Mouse (Mus musculus): ENCODE data around the gene Lrfn5. TPM values are rescaled to one million over a fixed set of nuclear protein-coding genes. Genes with fewer than 3 reads are reported as not detected.

Gene Lrfn5
- polyA plus RNA-seq, 1 experiment: not detected

DNA sequence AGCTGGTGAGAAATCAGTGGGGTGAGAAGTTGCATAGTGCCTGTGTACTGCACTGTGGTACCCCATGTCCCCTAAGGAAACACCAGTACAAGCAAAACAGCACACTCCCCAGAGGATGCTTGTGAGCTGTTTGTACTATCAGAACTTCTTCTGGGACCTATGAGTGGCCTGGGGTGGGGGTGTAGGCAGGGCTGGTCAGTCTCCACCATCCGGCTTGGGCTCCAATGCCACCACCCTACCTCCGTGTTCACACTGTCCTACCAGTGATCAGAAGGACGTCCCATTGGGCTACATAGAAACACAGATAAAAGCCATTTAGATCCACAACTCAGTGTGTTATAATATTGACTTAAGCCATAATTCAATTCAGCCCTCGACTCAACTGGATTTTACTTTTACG is 131.4 kb downstream of the Lrfn5 start:
- no peaks in the 10 kb centered on the region for H3K36me3 ChIP-seq (ENCODE audit: control insufficient read depth, insufficient read depth)
- no peaks in the 10 kb centered on the region for H3K27me3 ChIP-seq (ENCODE audit: control insufficient read depth, insufficient read depth, insufficient read length)

DNA sequence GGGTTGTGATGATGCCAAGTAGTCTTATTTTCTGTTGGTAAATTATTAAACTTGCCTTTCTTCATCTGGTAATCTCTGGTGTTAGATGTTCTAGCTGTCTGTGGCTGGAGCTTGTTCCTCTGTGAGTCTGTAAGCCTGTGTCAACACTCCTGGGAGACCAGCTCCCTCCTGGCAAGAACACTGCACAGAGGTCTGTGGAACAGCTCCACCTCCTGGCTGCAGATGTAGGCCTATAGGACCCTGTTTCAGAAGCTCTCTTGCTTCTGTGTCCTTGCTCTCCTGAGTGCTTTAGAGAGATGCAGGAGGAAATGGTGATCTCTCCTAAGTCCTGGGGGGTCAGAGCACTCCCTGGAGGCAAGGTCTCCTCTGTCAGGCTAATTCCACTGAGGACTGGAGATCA is 200.2 kb downstream of the Lrfn5 start:
- H3ac ChIP-seq (ENCODE audit: control insufficient read depth, insufficient read length, low read depth): no peak overlapping the region
- no peaks in the 10 kb centered on the region for H3K79me2 ChIP-seq (ENCODE audit: control insufficient read depth, insufficient read depth)
- H3K4me3 ChIP-seq (ENCODE audit: insufficient read depth, poor library complexity, severe bottlenecking): no peak overlapping the region
- no peaks in the 10 kb centered on the region for H3K36me3 ChIP-seq (ENCODE audit: control insufficient read depth, insufficient read depth)
- H3K27me3 ChIP-seq (ENCODE audit: control insufficient read depth, insufficient read depth, insufficient read length): no peaks in the 10 kb centered on the region
- no peaks in the 10 kb centered on the region for H3K79me3 ChIP-seq (ENCODE audit: low read depth)
- TF ChIP-seq FOSL1 (IDR thresholded peaks at IDR 0.05; ENCODE audit: insufficient read depth, low read length, poor library complexity, severe bottlenecking) (no peak), MYOD1 (IDR thresholded peaks at IDR 0.05; ENCODE audit: control insufficient read depth, insufficient read length, low read depth) (no peak), CTCF (IDR thresholded peaks at IDR 0.05; ENCODE audit: control insufficient read depth, insufficient read depth, insufficient read length) (no peak), CEBPB (IDR thresholded peaks at IDR 0.05; ENCODE audit: low read depth) (no peak), MYOG (IDR thresholded peaks at IDR 0.05; ENCODE audit: control insufficient read depth, extremely low read depth, insufficient read length) (no peak)

More for the DNA sequence above, 131.4 kb downstream of the Lrfn5 start:
- Histone ChIP-seq H3K79me3 (ENCODE audit: low read depth) (no peaks in the 10 kb centered on the region), H3K79me2 (ENCODE audit: control insufficient read depth, insufficient read depth) (no peaks in the 10 kb centered on the region), H3ac (ENCODE audit: control insufficient read depth, insufficient read length, low read depth) (no peak overlapping the region), H3K4me3 (ENCODE audit: insufficient read depth, poor library complexity, severe bottlenecking) (no peak overlapping the region)
- TF ChIP-seq MYOD1 (IDR thresholded peaks at IDR 0.05; ENCODE audit: control insufficient read depth, insufficient read length, low read depth) (no peak), FOSL1 (IDR thresholded peaks at IDR 0.05; ENCODE audit: insufficient read depth, low read length, poor library complexity, severe bottlenecking) (no peak), MYOG (IDR thresholded peaks at IDR 0.05; ENCODE audit: control insufficient read depth, extremely low read depth, insufficient read length) (no peak), CTCF (IDR thresholded peaks at IDR 0.05; ENCODE audit: control insufficient read depth, insufficient read depth, insufficient read length) (no peak), USF1 (IDR thresholded peaks at IDR 0.05; ENCODE audit: low read depth) (no peak), MAX (IDR thresholded peaks at IDR 0.05) (no peak), CEBPB (IDR thresholded peaks at IDR 0.05; ENCODE audit: low read depth) (no peak)

DNA sequence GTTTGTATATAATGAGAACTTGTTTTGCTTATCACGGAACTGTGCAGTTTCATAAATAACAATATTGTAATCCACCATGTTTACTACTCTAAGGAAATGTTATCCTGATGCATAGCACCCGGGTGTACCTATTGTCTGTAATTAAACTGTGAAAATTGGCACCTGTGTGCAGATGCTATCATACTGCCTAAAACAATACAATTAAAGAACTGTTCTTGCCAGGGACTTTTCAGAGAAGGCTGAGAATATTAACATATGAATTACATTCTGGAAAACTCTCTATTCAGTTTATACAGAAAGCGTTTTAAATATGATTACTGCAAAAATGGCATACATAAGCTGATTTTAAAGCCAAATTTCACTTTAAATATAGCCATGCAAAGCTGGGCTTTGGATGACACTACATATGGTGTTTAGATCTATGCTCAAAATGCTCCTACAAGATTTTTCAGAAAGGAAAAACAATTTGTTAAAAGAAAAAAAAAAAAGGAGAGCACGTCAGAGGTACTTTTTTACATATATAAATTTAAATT is 284.2 kb downstream of the Lrfn5 start:
- Histone ChIP-seq H3K4me3 (ENCODE audit: insufficient read depth, poor library complexity, severe bottlenecking) (no peak overlapping the region), H3ac (ENCODE audit: control insufficient read depth, insufficient read length, low read depth) (no peak overlapping the region), H3K79me2 (ENCODE audit: control insufficient read depth, insufficient read depth) (no peaks in the 10 kb centered on the region), H3K79me3 (ENCODE audit: low read depth) (no peaks in the 10 kb centered on the region), H3K27me3 (ENCODE audit: control insufficient read depth, insufficient read depth, insufficient read length) (no peaks in the 10 kb centered on the region), H3K36me3 (ENCODE audit: control insufficient read depth, insufficient read depth) (no peaks in the 10 kb centered on the region)
- no peak for TF ChIP-seq MAX (IDR thresholded peaks at IDR 0.05)
- no peak for TF ChIP-seq CTCF (IDR thresholded peaks at IDR 0.05; ENCODE audit: control insufficient read depth, insufficient read depth, insufficient read length)
- TF ChIP-seq CEBPB (IDR thresholded peaks at IDR 0.05; ENCODE audit: low read depth): no peak
- no peak for TF ChIP-seq USF1 (IDR thresholded peaks at IDR 0.05; ENCODE audit: low read depth)
- TF ChIP-seq MYOD1 (IDR thresholded peaks at IDR 0.05; ENCODE audit: control insufficient read depth, insufficient read length, low read depth): no peak
- TF ChIP-seq FOSL1 (IDR thresholded peaks at IDR 0.05; ENCODE audit: insufficient read depth, low read length, poor library complexity, severe bottlenecking): no peak
- TF ChIP-seq MYOG (IDR thresholded peaks at IDR 0.05; ENCODE audit: control insufficient read depth, extremely low read depth, insufficient read length): no peak

DNA sequence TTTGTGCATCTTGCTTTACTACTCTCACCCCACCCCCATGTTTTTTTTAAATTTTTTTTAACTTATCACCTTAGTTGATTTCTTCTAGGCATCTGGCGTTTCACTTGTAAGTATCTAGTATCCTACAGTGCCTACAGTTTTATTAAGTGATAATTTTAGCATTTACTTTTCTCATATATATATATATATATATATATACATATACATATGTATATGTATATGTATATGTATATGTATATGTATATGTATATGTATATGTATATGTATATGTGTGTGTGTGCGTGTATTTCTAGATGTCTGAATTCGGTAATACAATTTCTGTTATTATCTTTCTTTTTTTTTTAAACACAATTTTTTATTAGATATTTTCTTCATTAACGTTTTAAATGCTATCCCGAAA is 300.7 kb downstream of the Lrfn5 start:
- no peak overlapping the region for H3ac ChIP-seq (ENCODE audit: control insufficient read depth, insufficient read length, low read depth)
- H3K79me3 ChIP-seq (ENCODE audit: low read depth): no peaks in the 10 kb centered on the region
- TF ChIP-seq FOSL1 (IDR thresholded peaks at IDR 0.05; ENCODE audit: insufficient read depth, low read length, poor library complexity, severe bottlenecking): no peak
- H3K27me3 ChIP-seq (ENCODE audit: control insufficient read depth, insufficient read depth, insufficient read length): no peaks in the 10 kb centered on the region
- no peak overlapping the region for H3K4me3 ChIP-seq (ENCODE audit: insufficient read depth, poor library complexity, severe bottlenecking)
- no peaks in the 10 kb centered on the region for H3K36me3 ChIP-seq (ENCODE audit: control insufficient read depth, insufficient read depth)
- H3K79me2 ChIP-seq (ENCODE audit: control insufficient read depth, insufficient read depth): no peaks in the 10 kb centered on the region

DNA sequence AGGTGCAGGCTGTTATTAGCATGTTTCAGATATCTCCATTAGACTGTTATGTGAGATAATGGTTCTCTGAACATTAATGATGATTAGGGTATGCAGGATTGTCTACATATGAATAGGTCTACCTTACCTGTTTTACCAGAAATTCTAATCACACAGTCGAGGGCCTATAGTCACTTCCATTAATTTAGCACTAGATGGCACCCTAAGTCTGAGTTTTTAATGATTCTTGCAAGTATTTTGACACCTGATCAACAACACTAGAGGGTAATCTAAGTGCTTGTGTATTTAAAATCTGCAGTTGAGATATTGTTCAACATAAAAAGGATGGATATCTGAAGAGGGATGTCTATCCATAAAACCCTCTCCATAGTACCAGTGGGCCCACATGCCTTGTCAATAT is 303.4 kb downstream of the Lrfn5 start:
- H3K79me3 ChIP-seq (ENCODE audit: low read depth): no peaks in the 10 kb centered on the region
- no peak overlapping the region for H3ac ChIP-seq (ENCODE audit: control insufficient read depth, insufficient read length, low read depth)
- no peak overlapping the region for H3K4me3 ChIP-seq (ENCODE audit: insufficient read depth, poor library complexity, severe bottlenecking)
- H3K27me3 ChIP-seq (ENCODE audit: control insufficient read depth, insufficient read depth, insufficient read length): no peaks in the 10 kb centered on the region
- TF ChIP-seq USF1 (IDR thresholded peaks at IDR 0.05; ENCODE audit: low read depth) (no peak), MYOD1 (IDR thresholded peaks at IDR 0.05; ENCODE audit: control insufficient read depth, insufficient read length, low read depth) (no peak), FOSL1 (IDR thresholded peaks at IDR 0.05; ENCODE audit: insufficient read depth, low read length, poor library complexity, severe bottlenecking) (no peak), CEBPB (IDR thresholded peaks at IDR 0.05; ENCODE audit: low read depth) (no peak), MAX (IDR thresholded peaks at IDR 0.05) (no peak), MYOG (IDR thresholded peaks at IDR 0.05; ENCODE audit: control insufficient read depth, extremely low read depth, insufficient read length) (no peak), CTCF (IDR thresholded peaks at IDR 0.05; ENCODE audit: control insufficient read depth, insufficient read depth, insufficient read length) (no peak)
- H3K36me3 ChIP-seq (ENCODE audit: control insufficient read depth, insufficient read depth): no peaks in the 10 kb centered on the region
- H3K79me2 ChIP-seq (ENCODE audit: control insufficient read depth, insufficient read depth): no peaks in the 10 kb centered on the region

DNA sequence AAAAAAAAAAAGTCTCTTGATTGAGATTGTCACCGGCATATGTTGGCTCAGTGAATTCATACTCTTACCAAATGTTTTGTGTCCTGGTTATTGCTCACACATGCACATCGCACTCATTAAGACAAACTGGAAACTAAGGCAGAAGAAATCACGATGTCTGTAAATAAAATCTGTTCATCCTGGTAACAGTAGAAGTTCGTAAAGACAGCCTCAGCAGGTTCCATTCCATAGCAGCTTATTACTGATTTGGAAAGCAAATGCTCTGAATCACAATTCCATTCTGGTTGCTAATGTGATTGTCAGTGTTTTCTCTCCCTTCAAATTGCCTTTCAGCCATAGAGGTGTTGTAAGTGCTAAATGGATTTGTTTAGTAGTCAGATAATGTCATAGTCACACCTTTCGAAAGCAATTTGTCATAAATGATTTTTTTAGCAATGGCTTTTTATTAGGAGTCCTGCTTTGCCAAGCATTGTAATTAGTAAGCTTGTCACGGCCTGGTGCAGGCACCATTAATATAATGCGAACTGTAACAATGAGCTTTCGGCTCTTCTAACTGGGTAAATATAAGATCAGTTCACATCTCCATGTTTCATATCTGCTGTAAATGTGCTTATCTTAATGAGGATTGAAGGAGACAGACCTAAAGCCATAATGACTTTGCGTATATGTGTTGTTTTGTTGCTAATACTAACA is 319.8 kb downstream of the Lrfn5 start:
- no peak for TF ChIP-seq CEBPB (IDR thresholded peaks at IDR 0.05; ENCODE audit: low read depth)
- TF ChIP-seq MYOD1 (IDR thresholded peaks at IDR 0.05; ENCODE audit: control insufficient read depth, insufficient read length, low read depth): no peak
- TF ChIP-seq FOSL1 (IDR thresholded peaks at IDR 0.05; ENCODE audit: insufficient read depth, low read length, poor library complexity, severe bottlenecking): no peak
- TF ChIP-seq USF1 (IDR thresholded peaks at IDR 0.05; ENCODE audit: low read depth): no peak
- TF ChIP-seq CTCF (IDR thresholded peaks at IDR 0.05; ENCODE audit: control insufficient read depth, insufficient read depth, insufficient read length): no peak
- no peak for TF ChIP-seq MYOG (IDR thresholded peaks at IDR 0.05; ENCODE audit: control insufficient read depth, extremely low read depth, insufficient read length)
- no peak for TF ChIP-seq MAX (IDR thresholded peaks at IDR 0.05)
- Histone ChIP-seq H3K79me2 (ENCODE audit: control insufficient read depth, insufficient read depth) (no peaks in the 10 kb centered on the region), H3K4me3 (ENCODE audit: insufficient read depth, poor library complexity, severe bottlenecking) (no peak overlapping the region), H3K27me3 (ENCODE audit: control insufficient read depth, insufficient read depth, insufficient read length) (no peaks in the 10 kb centered on the region), H3K79me3 (ENCODE audit: low read depth) (no peaks in the 10 kb centered on the region), H3ac (ENCODE audit: control insufficient read depth, insufficient read length, low read depth) (no peak overlapping the region), H3K36me3 (ENCODE audit: control insufficient read depth, insufficient read depth) (no peaks in the 10 kb centered on the region)

Data from C2C12 (cell line).